Mouse (Mus musculus): Measurements from ENCODE around the gene Prkar2a. TPM values are rescaled to one million over a fixed set of nuclear protein-coding genes. Genes with fewer than 3 reads are reported as not detected.

The Prkar2a gene
- polyA plus RNA-seq, 1 experiment from 2014 or later = 16.4 TPM

DNA sequence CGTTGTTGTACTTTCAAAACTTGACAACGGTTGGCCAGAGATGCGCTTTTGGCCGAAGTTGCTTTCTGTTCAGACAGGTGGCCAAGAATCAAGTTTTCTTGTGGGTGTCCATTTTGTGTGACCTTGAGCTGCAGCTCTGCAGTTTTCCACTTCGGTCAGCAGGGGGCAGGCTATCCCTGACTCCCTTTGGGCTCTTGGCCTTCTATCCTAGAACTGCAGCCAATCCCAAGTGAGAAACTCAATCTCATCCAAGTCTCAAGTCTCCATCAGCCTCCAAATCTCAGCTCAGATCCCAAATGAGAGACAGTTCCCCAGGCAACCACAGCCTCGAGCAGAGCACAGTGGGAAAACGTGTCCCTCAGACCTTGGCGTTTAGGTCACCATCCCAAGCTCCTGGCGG is 64.2 kb downstream of the Prkar2a start:
- Histone ChIP-seq H3K27me3 (replicated peaks; ENCODE audit: insufficient read depth, low read length) (no peaks in the 10 kb centered on the region), H3K9ac (replicated peaks; ENCODE audit: low read depth) (no peak overlapping the region), H3K4me3 (ENCODE audit: low read depth, low read length) (no peak overlapping the region), H3K36me3 (ENCODE audit: insufficient read depth, low read length) (peaks cover 1% of the 10 kb centered on the region; the same call in 1 of the 2 replicates), H3K4me2 (replicated peaks; ENCODE audit: low read depth, low read length) (no peak overlapping the region), H3K4me1 (ENCODE audit: insufficient read depth, low read depth, low read length) (no peaks in the 10 kb centered on the region), H3K27ac (ENCODE audit: low read length) (no peak overlapping the region), H3K9me3 (ENCODE audit: low read length) (no peaks in the 10 kb centered on the region)
- TF ChIP-seq EP300 (IDR thresholded peaks at IDR 0.05) (no peak), CTCF (IDR thresholded peaks at IDR 0.05) (peak; percentile 80)
- DNase-seq (ENCODE audit: low spot score) = peak; percentile 75
- WGBS = 63% methylated on average over 9 of the region's 9 CpGs
- ATAC-seq = peak; percentile 57

- DNase-seq (ENCODE audit: low spot score) (no peak), ATAC-seq (no peak)
- 92% methylated on average over 3 of the region's 3 CpGs for WGBS
These were observed 64.9 kb downstream of the Prkar2a start for GRCm38 (mm10) chr9:108753976-108754375.

GRCm38 (mm10) chr9:108754423-108754822 is 65.3 kb downstream of the Prkar2a start:
- no peak for TF ChIP-seq CTCF (IDR thresholded peaks at IDR 0.05)
- TF ChIP-seq EP300 (IDR thresholded peaks at IDR 0.05) = no peak
- 79% methylated on average over 5 of the region's 5 CpGs for WGBS
- no peak overlapping the region for H3K9ac ChIP-seq (replicated peaks; ENCODE audit: low read depth)
- no peak for ATAC-seq
- H3K9me3 ChIP-seq (ENCODE audit: low read length) = no peaks in the 10 kb centered on the region
- no peaks in the 10 kb centered on the region for H3K36me3 ChIP-seq (ENCODE audit: insufficient read depth, low read length)
- no peak overlapping the region for H3K4me2 ChIP-seq (replicated peaks; ENCODE audit: low read depth, low read length)
- no peaks in the 10 kb centered on the region for H3K27me3 ChIP-seq (replicated peaks; ENCODE audit: insufficient read depth, low read length)
- DNase-seq (ENCODE audit: low spot score) = no peak
- no peak overlapping the region for H3K27ac ChIP-seq (ENCODE audit: low read length)
- no peaks in the 10 kb centered on the region for H3K4me1 ChIP-seq (ENCODE audit: insufficient read depth, low read depth, low read length)
- no peak overlapping the region for H3K4me3 ChIP-seq (ENCODE audit: low read depth, low read length)

More at GRCm38 (mm10) chr9:108753976-108754375, 64.9 kb downstream of the Prkar2a start:
- no peaks in the 10 kb centered on the region for H3K4me1 ChIP-seq (ENCODE audit: insufficient read depth, low read depth, low read length)
- H3K36me3 ChIP-seq (ENCODE audit: insufficient read depth, low read length) = no peaks in the 10 kb centered on the region
- no peak overlapping the region for H3K27ac ChIP-seq (ENCODE audit: low read length)
- H3K27me3 ChIP-seq (replicated peaks; ENCODE audit: insufficient read depth, low read length) = no peaks in the 10 kb centered on the region
- no peaks in the 10 kb centered on the region for H3K9me3 ChIP-seq (ENCODE audit: low read length)
- H3K4me3 ChIP-seq (ENCODE audit: low read depth, low read length) = no peak overlapping the region
- TF ChIP-seq CTCF (IDR thresholded peaks at IDR 0.05) (no peak), EP300 (IDR thresholded peaks at IDR 0.05) (no peak)
- no peak overlapping the region for H3K9ac ChIP-seq (replicated peaks; ENCODE audit: low read depth)
- no peak overlapping the region for H3K4me2 ChIP-seq (replicated peaks; ENCODE audit: low read depth, low read length)

- no peak overlapping the region for H3K4me2 ChIP-seq (replicated peaks; ENCODE audit: low read depth, low read length)
- 47% methylated on average over 6 of the region's 6 CpGs for WGBS
- no peaks in the 10 kb centered on the region for H3K9me3 ChIP-seq (ENCODE audit: low read length)
- no peak overlapping the region for H3K9ac ChIP-seq (replicated peaks; ENCODE audit: low read depth)
- no peak overlapping the region for H3K4me3 ChIP-seq (ENCODE audit: low read depth, low read length)
- TF ChIP-seq CTCF (IDR thresholded peaks at IDR 0.05) (no peak), EP300 (IDR thresholded peaks at IDR 0.05) (no peak)
- DNase-seq (ENCODE audit: low spot score) (no peak), ATAC-seq (peak; percentile 41; the same call in 1 of the 2 replicates)
- H3K27ac ChIP-seq (ENCODE audit: low read length) = no peak overlapping the region
- no peaks in the 10 kb centered on the region for H3K4me1 ChIP-seq (ENCODE audit: insufficient read depth, low read depth, low read length)
- no peaks in the 10 kb centered on the region for H3K36me3 ChIP-seq (ENCODE audit: insufficient read depth, low read length)
- no peaks in the 10 kb centered on the region for H3K27me3 ChIP-seq (replicated peaks; ENCODE audit: insufficient read depth, low read length)
These were observed 68.3 kb downstream of the Prkar2a start for GRCm38 (mm10) chr9:108757406-108757805.

- no peak overlapping the region for H3K27ac ChIP-seq (ENCODE audit: low read length)
- no peaks in the 10 kb centered on the region for H3K4me1 ChIP-seq (ENCODE audit: insufficient read depth, low read depth, low read length)
- H3K9me3 ChIP-seq (ENCODE audit: low read length) = no peaks in the 10 kb centered on the region
- DNase-seq (ENCODE audit: low spot score) = no peak
- no peak overlapping the region for H3K4me3 ChIP-seq (ENCODE audit: low read depth, low read length)
- no peak overlapping the region for H3K9ac ChIP-seq (replicated peaks; ENCODE audit: low read depth)
- no peaks in the 10 kb centered on the region for H3K27me3 ChIP-seq (replicated peaks; ENCODE audit: insufficient read depth, low read length)
- no peak overlapping the region for H3K4me2 ChIP-seq (replicated peaks; ENCODE audit: low read depth, low read length)
- TF ChIP-seq CTCF (IDR thresholded peaks at IDR 0.05) = no peak
- TF ChIP-seq EP300 (IDR thresholded peaks at IDR 0.05) = no peak
- no peaks in the 10 kb centered on the region for H3K36me3 ChIP-seq (ENCODE audit: insufficient read depth, low read length)
- no peak for ATAC-seq
- WGBS = 97% methylated on average over 20 of the region's 20 CpGs
These were observed 70.0 kb downstream of the Prkar2a start for GRCm38 (mm10) chr9:108759121-108759520.

DNA sequence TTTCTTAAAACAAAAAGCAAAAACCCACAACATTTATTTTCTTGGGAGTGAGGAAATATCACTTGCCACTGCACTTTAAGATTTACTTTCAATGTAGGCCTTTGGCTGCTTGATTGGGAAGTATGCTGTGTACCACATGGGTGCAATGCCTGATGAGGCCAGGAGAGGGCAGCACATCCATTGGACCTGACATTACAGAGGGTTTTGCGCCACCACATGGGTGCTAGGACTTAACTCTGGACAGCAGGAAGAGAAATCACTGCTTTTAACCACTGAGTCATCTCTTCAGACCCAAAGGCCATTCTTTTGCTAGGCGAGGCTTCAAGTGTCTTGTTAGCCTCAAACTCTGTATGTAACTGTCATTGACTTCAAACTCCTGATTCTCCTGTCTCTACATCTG is 70.7 kb downstream of the Prkar2a start:
- DNase-seq (ENCODE audit: low spot score) (peak; percentile 40), ATAC-seq (peak; percentile 17; the same call in 1 of the 2 replicates)
- H3K4me3 ChIP-seq (ENCODE audit: low read depth, low read length) = no peak overlapping the region
- no peak overlapping the region for H3K4me2 ChIP-seq (replicated peaks; ENCODE audit: low read depth, low read length)
- H3K36me3 ChIP-seq (ENCODE audit: insufficient read depth, low read length) = no peaks in the 10 kb centered on the region
- no peak overlapping the region for H3K27ac ChIP-seq (ENCODE audit: low read length)
- peak; percentile 88 for TF ChIP-seq CTCF (IDR thresholded peaks at IDR 0.05)
- no peak for TF ChIP-seq EP300 (IDR thresholded peaks at IDR 0.05)
- 58% methylated on average over 2 of the region's 2 CpGs for WGBS
- no peak overlapping the region for H3K9ac ChIP-seq (replicated peaks; ENCODE audit: low read depth)
- H3K9me3 ChIP-seq (ENCODE audit: low read length) = no peaks in the 10 kb centered on the region
- no peaks in the 10 kb centered on the region for H3K4me1 ChIP-seq (ENCODE audit: insufficient read depth, low read depth, low read length)
- no peaks in the 10 kb centered on the region for H3K27me3 ChIP-seq (replicated peaks; ENCODE audit: insufficient read depth, low read length)

DNA sequence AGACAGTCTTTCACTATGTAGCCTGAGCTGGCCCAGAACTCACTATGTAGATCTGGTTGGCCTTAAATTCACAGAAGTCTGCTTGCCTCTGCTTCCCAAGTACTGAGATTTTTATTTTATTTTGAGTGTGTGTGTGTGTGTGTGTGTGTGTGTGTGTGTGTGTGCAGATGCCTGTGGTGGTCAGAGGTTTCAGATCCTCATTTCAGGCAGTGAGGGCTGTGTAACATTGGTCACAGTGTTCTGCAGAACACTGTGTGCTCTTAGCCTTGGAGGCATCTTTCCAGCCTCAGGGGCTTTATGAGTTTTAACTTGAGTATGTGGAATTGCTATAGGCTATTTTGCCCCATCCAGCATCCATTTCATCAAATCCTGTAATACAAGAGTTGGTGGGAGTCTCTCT is 72.4 kb downstream of the Prkar2a start:
- no peak for DNase-seq (ENCODE audit: low spot score)

More for the DNA sequence above, 72.4 kb downstream of the Prkar2a start:
- Histone ChIP-seq H3K4me1 (ENCODE audit: insufficient read depth, low read depth, low read length) (no peaks in the 10 kb centered on the region), H3K27ac (ENCODE audit: low read length) (no peak overlapping the region), H3K4me3 (ENCODE audit: low read depth, low read length) (no peak overlapping the region), H3K4me2 (replicated peaks; ENCODE audit: low read depth, low read length) (no peak overlapping the region), H3K9me3 (ENCODE audit: low read length) (no peaks in the 10 kb centered on the region), H3K36me3 (ENCODE audit: insufficient read depth, low read length) (no peaks in the 10 kb centered on the region), H3K27me3 (replicated peaks; ENCODE audit: insufficient read depth, low read length) (no peaks in the 10 kb centered on the region), H3K9ac (replicated peaks; ENCODE audit: low read depth) (no peak overlapping the region)
- TF ChIP-seq CTCF (IDR thresholded peaks at IDR 0.05) (no peak), EP300 (IDR thresholded peaks at IDR 0.05) (no peak)
- ATAC-seq = no peak

All from lung, postnatal 0 days (tissue).